Mouse (Mus musculus): ENCODE measurements around the gene Rnf5.

Gene Rnf5

DNA sequence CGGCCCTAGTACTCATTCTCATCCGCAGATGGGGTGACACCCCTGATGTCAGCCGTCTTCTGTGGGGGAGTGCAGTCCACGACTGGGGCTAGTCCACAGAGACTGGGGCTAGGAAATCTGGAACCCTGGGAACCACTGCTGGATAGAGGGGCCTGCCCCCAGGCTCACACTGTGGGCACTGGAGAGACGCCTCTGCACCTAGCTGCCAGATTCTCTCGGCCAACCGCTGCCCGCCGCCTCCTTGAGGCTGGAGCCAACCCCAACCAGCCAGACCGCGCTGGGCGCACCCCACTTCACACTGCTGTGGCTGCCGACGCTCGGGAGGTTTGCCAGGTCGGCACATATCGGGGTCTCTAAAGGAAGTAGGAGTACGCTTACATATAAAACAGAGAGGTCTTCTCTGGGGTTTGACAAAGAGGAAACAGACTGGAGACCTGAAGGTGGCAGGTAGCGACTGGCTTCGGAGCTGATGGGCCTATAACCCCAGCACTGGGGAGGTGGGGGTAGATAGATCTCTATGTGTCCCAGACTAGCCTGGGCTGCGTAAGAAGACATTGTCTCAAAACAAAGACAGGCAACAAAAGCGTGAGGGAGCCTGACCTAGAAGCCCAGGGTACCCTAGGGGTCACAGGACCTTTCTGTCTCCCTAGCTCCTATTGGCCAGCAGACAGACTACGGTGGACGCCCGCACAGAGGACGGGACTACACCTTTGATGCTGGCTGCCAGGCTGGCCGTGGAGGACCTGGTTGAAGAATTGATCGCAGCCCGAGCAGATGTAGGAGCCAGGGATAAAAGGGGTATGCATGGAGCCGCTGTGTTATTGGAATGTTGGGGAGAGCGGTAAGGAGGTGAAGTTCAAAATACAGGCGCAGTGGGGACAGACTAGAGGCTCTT lies 17.4 kb downstream of the Rnf5 start:
- no peak for DNase-seq (ENCODE audit: low read depth, low spot score)

GRCm38 (mm10) chr17:34585121-34585520 lies 18.4 kb downstream of the Rnf5 start:
- no peak for DNase-seq (ENCODE audit: low read depth, low spot score)

DNA sequence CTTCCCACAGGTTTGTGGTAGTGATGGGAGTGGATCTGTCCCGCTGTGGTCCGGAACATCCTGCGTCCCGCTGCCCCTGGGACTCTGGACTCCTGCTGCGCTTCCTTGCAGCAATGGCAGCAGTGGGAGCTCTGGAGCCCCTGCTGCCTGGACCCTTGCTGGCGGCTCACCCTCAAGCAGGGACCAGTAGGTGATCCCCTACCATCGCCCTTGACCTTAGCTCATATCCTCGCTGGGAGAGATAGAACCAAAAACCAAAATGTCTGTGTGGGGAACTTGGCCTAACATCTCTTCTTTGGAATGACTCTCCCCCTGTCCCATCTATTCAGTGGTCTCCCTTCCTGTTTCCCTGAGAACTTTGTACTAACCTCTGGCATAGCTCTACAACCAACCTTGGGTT lies 19.7 kb downstream of the Rnf5 start:
- DNase-seq (ENCODE audit: low read depth, low spot score) = no peak

DNA sequence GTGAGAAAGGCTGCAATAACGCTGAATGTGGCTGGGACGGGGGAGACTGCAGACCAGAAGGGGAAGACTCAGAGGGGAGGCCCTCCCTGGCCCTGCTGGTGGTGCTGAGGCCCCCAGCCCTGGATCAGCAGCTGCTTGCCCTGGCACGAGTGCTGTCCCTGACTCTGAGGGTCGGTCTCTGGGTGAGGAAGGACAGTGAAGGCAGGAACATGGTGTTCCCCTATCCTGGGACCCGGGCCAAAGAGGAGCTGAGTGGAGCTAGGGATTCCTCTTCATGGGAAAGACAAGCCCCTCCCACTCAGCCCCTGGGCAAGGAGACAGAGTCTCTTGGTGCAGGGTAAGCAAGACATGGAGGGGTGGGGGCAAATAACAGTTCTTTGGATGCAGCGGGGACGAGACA lies 20.1 kb downstream of the Rnf5 start:
- no peak for DNase-seq (ENCODE audit: low read depth, low spot score)

- DNase-seq (ENCODE audit: low read depth, low spot score) = no peak
These were observed 21.0 kb downstream of the Rnf5 start for GRCm38 (mm10) chr17:34582528-34582927.

GRCm38 (mm10) chr17:34578070-34578469 lies 25.4 kb downstream of the Rnf5 start:
- no peak for DNase-seq (ENCODE audit: low read depth, low spot score)

- no peak for DNase-seq (ENCODE audit: low read depth, low spot score)
These were observed 26.9 kb downstream of the Rnf5 start for GRCm38 (mm10) chr17:34576577-34576976.

- no peak for DNase-seq (ENCODE audit: low read depth, low spot score)
These were observed 31.1 kb downstream of the Rnf5 start for GRCm38 (mm10) chr17:34572361-34572760.

DNA sequence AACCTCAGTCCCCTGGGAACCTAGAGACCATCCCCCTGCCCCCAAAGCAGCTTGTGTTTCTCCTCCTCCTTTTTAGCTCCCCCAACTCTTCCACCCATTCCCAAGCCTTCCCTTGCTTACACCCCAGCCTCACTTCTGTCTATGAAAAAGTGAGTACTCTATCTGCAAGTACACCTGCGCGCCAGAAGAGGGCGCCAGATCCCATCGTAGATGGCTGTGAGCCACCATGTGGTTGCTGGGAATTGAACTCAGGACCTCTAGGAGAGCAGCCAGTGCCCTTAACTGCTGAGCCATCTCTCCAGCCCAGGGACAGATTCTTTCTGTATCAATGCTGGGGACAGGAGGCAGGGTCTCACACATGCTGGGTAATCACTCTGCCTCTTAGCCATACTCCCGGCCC lies 31.6 kb downstream of the Rnf5 start:
- no peak for DNase-seq (ENCODE audit: low read depth, low spot score)

DNA sequence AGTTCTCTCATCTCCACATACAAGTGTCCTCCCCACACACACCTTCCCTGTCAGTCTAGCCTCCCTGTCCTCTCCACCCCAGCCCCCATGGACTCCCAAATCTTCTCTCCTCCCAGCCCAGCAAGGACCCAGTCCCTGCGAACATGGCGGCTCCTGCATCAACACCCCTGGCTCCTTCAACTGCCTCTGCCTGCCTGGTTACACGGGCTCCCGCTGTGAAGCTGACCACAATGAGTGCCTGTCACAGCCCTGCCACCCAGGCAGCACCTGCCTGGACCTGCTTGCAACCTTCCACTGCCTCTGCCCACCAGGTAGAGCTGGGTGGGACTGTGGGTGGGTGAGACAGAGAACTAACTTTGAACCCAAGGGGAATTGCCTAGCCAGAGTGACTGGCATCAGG lies 33.6 kb downstream of the Rnf5 start:
- no peak for DNase-seq (ENCODE audit: low read depth, low spot score)

DNA sequence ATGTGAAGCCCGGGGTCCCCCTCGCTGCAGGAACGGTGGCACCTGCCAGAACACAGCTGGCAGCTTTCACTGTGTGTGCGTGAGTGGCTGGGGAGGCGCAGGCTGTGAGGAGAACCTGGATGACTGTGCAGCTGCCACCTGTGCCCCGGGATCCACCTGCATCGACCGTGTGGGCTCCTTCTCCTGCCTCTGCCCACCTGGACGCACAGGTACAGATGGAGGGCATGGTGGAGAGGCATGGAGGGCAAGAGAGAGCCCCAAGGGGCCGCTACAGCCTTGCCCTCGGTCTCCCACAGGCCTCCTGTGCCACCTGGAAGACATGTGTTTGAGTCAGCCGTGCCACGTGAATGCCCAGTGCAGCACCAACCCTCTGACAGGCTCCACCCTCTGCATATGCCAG lies 35.1 kb downstream of the Rnf5 start:
- no peak for DNase-seq (ENCODE audit: low read depth, low spot score)

- DNase-seq (ENCODE audit: low read depth, low spot score) = no peak
These were observed 36.2 kb downstream of the Rnf5 start for GRCm38 (mm10) chr17:34567311-34567710.

- no peak for DNase-seq (ENCODE audit: low read depth, low spot score)
These were observed 38.7 kb downstream of the Rnf5 start for GRCm38 (mm10) chr17:34564796-34565195.

DNA sequence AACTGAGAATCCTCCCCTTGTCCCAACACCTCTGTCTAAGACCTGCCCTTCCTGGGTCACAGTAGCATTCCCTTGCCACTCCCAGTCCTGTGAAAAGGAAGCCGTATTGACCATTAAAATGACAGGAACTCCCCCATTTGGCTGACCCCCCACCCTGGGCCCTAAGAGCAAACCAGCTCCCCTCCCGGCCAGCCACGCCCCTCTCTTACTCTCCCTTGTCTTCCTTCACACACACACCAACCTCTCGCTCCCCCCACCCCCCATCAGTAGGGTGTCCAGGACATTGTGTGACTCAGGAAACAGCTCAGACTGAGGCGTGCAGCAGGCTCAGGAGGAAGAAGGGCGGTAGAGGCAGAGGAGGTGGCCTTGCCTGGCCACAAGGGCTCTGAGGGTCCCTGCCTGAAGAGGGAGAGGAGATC lies 39.5 kb downstream of the Rnf5 start, which contains the start of gene Notch4:
Notch4 (plus strand) TSS at position 266 of the 419 bp plus-strand sequence.
- DNase-seq (ENCODE audit: low read depth, low spot score) = no peak

- DNase-seq (ENCODE audit: low read depth, low spot score) = no peak
These were observed 40.1 kb downstream of the Rnf5 start for GRCm38 (mm10) chr17:34563354-34563753.

DNA sequence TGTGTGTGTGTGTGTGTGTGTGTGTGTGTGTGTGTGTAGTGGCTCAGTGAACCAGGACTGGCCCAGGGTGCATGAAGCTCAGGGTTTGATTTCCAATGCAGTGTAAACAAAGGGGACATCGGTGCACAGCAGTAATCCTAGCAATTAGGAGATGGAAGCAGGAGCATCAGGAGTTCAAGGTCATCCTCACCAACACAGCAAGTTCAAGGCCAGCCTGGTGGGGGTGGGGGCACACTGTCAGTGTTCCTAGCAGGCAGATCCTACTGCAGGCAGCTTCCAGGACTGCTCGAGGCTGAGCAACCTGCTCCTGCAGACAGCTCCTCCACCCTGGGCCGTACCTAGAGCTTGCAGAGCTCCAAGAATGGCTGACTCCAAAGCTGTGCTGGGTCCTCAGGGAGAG lies 40.9 kb downstream of the Rnf5 start:
- DNase-seq (ENCODE audit: low read depth, low spot score) = no peak

DNA sequence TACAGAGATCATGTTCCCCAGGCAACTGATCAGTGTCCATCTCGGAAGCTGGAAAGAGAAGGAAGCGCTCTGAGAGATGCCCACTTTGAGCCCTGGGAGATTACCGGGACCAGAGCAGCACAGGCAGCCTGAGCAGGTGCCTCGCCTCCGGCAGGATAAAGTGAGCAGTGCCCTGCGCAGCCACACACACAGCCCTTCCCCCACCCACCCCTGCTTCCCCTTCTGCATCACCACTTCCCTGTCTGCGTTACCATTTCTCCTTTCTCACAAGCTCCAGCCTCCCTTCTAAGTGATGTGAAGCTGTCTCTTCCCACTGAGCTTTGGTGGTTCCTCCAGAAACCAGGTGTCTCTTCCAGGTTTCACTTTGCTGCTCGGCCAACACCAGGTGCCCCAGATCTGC lies 42.3 kb downstream of the Rnf5 start:
- no peak for DNase-seq (ENCODE audit: low read depth, low spot score)

- DNase-seq (ENCODE audit: low read depth, low spot score) = no peak
These were observed 43.1 kb downstream of the Rnf5 start for GRCm38 (mm10) chr17:34560438-34560837.

DNA sequence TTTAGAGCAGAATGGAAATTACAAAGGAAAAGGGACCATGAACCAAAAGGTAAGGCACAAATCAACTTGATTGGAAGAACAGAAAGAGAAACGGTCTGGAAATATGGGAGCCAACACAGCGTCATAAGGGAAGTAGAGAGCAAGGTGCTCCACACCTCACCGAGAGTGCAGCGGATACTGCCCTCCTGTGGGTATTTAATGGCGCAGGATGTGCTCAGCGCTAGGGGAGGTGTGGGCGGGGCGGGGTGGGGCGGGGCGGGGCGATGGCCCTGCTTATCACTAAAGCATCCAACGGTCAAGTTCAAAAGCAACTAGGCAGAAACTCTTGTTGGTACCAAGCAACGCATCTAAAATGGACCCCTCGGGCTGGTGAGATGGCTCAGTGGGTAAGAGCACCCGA lies 43.6 kb downstream of the Rnf5 start:
- no peak for DNase-seq (ENCODE audit: low read depth, low spot score)

GRCm38 (mm10) chr17:34559116-34559515 lies 44.4 kb downstream of the Rnf5 start:
- DNase-seq (ENCODE audit: low read depth, low spot score) = no peak

GRCm38 (mm10) chr17:34557411-34557810 lies 46.1 kb downstream of the Rnf5 start:
- DNase-seq (ENCODE audit: low read depth, low spot score) = no peak

DNA sequence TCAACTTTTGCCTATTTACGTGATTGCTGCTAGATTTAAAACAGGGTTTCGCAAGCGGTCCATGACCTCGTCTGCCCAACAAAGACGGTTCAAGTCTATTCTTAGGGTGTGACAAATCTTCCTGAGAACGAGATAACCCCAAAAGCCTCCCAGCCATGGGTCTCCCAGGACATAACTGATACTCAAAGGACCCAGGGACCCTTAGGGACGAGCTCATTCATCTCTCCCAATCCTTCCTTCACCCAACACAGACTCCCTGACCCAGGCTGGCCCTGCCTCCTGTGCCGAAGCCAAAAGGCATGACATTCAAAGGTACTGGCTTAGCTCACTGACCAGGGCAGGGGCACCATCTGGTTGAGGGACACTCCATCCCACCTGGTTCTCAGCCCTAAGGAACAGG lies 47.1 kb downstream of the Rnf5 start:
- DNase-seq (ENCODE audit: low read depth, low spot score) = no peak

GRCm38 (mm10) chr17:34555483-34555882 lies 48.0 kb downstream of the Rnf5 start:
- DNase-seq (ENCODE audit: low read depth, low spot score) = no peak

Data from brain, embryonic 18.5 days (tissue).